Mouse (Mus musculus): ENCODE data around the gene Zfp846.

DNA sequence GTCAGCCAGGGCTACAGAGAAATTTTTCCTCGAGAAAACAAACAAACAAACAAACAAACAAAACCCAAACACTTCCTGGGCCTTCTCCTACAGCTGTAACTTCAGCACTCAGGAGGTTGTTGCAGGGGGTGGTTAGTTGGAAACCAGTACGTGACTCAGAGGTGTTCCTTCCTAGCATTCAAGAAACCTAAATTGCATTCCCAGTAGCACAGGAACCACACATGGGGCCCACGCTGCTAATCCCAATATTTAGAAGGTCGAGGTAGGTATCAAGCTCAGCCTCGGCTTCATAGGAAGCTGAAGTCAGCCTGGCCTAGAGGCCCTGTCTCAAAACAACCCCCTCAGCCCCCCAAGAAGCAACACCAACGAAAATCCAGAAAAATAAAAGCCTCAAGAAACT, 60.4 kb downstream of the Zfp846 start:
- TF ChIP-seq ELF1 (IDR thresholded peaks at IDR 0.05; ENCODE audit: low read depth, low read length): no peak
- no peak for TF ChIP-seq EP300 (IDR thresholded peaks at IDR 0.05; ENCODE audit: low read depth in 1 of 2, low read length in 2 of 2)
- TF ChIP-seq MAX (IDR thresholded peaks at IDR 0.05; ENCODE audit: low read length): no peak
- TF ChIP-seq HCFC1 (IDR thresholded peaks at IDR 0.05; ENCODE audit: low read depth, low read length): no peak
- no peak for TF ChIP-seq POLR2A (IDR thresholded peaks at IDR 0.05; ENCODE audit: control insufficient read depth in 1 of 2, insufficient read depth in 1 of 2, low read depth in 1 of 2, low read length in 2 of 2, poor library complexity in 1 of 2)
- no peak for TF ChIP-seq CTCF (IDR thresholded peaks at IDR 0.05 in 2 of 3, conservative IDR thresholded peaks at IDR 0.05 in 1 of 3; ENCODE audit: control insufficient read depth in 1 of 3, insufficient read depth in 1 of 3, low read depth in 2 of 3, low read length in 3 of 3, poor library complexity in 1 of 3, severe bottlenecking in 1 of 3)
- no peak for TF ChIP-seq ZNF384 (IDR thresholded peaks at IDR 0.05; ENCODE audit: low read depth, low read length)
- TF ChIP-seq ZKSCAN1 (IDR thresholded peaks at IDR 0.05; ENCODE audit: low read depth, low read length): no peak
